Mouse (Mus musculus) layer of hippocampus, adult 9-11 months (tissue): ENCODE results near the gene Tbc1d9.
A peak's percentile ranks its signal among the peaks of the same experiment; 100 is the strongest.
"Not testable (repeated sequence)": the region's sequence is repeated elsewhere in the genome, so short reads cannot be mapped to it uniquely, and the experiment has no call there.

Source experiments
- DNase-seq: peaks from one replicate; pipeline ENCODE4 v3.0.0; 2022

Tbc1d9 gene

DNA sequence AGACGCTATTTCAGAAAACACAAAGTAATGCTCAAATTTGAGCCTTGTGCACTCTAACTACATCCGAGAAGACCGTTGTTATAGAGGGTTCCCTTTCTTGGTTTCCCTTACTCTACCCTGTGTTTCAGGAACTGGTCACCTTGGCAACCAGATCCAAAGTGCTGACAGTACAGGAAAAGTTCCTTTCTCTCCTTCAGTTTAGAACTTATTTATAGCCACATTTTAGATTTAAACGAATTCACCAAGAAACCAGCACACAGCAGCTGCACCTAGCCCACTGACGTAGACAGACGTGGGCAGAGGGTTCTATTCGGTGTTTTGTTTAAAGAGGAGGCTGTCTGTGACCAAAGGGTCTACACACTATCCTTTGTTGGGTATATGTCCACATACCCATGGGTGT is 79.0 kb downstream of the Tbc1d9 start:
- DNase-seq = peak; percentile 49

DNA sequence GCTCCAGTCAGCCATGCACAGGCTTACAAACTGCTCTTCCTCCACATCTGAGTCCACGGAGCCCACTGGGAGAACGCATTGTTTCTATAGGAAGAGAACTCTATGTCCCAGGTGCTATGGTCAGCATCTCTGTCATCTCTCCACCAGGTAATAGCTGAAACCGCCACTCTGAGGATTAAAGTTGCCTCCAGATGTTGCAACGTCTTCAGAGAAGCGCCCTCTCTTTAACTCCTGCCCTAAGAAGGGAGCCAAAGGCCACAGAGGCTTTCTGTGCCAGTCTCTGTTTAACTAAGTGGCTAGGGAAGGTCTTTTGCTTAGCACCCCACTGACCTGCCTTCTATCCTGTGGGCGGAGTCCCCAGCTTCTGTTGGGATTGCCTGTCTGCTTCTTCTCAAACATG is 85.7 kb downstream of the Tbc1d9 start:
- no peak for DNase-seq

DNA sequence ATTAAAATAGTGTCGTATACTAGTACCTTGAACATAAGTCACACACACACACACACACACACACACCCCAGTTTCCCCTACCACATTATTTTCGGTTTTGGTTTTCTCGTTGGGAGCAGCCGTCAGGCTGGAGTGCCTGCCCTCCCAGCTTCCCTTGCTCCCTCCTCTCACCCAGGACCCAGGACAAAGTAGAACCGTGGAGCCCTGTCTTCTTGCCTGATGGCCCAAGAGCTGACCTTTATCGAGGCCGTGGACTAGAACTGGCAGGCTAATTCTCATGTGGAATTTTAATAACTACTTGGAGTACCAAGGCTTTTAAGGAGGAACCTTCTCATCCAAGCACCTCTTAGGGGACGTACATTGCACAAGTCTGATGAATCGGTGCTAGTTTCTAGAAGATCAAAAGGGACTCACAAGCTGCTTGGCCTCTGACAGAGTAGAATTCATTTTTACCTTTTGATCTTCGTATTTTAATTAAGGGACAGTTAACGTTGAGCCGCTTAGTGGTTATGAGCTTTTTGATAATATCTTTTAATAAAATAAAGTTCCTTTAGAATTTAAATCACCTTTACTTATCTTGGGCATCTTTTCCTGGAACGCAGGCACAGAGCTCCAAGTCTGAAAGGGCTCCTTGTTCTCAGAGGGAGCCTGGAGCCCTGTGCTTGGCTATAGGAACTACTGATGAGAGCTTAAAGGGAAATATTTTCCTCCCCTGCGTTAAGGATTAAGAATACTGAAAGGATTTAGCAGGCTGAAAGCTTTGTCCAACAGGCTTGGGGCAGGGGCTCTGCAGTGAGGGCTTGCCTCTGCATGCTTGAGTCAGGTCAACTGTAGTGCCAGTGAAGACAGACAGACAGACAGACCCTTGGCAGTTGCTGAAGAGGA is 86.5 kb downstream of the Tbc1d9 start:
- DNase-seq = no peak

DNA sequence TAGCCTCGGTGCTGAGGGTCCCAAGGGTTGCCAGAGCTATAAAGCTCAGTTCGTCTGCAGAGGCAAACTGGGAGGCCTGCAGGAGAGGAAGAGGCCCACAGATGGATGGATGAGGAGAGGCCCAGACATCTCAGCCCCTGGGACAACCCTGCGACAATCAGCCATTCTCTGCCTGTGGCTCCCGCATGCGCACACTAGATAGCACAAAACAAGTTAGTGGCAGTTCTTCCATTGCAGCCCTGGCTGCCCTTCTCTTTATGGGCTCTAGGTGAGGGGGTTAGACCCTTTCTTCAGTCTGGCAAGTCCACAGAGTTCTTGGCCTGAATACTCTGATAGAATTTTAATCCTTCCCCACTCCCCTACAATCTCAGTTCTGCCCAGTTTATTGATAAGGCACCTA is 87.6 kb downstream of the Tbc1d9 start:
- DNase-seq = no peak

DNA sequence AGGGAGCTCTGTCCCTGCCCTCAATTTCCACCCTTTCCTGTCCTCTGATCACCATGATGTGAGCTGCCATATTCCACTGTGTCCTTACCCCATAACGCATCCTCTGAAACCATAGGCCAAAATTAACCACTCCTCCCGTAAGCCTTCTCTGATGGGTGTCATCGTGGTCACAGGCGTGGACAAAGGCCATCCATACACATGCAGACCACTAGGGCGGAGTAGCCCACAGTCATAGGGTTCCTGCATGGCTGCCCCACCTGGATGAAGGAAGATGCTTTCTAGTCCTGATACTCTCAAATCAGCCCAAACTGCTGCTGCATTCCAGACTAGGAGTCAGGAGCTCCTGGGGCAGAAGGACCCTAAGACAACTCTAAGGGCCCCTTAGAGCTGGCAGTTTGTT is 92.5 kb downstream of the Tbc1d9 start:
- DNase-seq = no peak

DNA sequence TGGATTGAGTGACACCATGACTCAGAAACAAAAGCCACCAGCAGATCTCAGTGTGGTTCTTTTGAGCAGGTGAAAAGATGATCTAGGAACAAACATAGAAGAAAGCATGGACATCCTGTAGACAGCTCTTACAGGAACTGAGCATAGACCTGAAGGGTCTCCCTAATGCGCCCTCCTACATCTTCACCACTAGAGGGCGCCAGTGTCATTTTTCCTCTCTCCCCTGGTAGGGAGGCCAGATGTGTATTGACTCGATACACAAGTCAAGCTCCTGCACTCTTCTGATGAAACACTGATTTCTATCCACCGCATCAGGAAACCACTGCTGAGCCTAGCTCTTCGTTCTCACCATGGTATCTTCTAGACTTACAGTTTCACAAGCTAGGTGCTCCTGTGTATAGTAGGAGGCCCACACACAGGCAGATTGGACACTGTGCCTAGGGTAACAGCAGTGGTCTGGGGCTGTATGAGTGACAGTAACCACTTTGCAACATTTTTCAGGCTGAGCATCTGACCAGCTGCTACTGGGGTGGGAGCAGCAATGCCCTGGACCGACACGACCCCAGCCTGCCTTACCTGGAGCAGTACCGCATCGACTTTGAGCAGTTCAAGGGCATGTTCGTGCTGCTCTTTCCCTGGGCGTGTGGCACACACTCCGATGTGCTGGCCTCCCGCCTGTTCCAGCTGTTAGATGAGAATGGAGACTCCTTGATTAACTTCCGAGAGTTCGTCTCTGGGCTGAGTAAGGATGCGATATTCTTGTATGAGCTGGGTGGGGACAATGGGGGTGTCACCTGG is 95.5 kb downstream of the Tbc1d9 start:
- no peak for DNase-seq

DNA sequence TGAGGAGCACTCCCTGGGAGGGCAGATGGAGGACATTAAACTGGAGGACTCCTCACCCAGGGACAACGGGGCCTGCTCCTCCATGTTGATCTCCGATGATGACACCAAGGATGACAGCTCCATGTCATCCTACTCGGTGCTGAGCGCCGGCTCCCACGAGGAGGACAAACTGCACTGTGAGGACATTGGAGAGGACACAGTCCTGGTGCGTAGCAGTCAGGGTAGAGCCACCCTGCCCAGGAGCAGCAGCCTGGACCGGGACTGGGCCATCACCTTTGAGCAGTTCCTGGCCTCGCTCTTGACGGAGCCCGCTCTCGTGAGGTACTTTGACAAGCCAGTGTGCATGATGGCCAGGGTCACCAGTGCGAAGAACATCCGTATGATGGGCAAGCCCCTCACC is 106.0 kb downstream of the Tbc1d9 start:
- DNase-seq = no peak

DNA sequence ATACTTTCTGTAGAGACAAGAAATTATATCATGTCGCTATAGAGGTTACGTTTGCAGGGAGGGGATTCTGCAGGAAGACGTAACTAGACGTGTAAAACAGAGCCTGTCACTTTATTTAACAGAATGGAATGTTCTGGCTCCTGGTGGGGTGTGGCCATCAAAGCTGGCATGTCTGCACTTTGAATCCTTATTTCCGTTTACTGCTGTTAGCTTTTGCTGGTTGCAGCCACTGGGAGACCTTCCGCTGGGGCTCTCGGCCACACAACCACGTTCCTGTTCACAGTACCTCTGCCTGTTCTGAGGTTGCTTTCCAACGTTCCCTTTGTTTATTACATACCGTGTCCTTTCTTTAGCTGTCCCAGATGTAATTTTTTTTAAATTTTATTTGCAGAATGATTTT is 107.3 kb downstream of the Tbc1d9 start:
- no peak for DNase-seq

DNA sequence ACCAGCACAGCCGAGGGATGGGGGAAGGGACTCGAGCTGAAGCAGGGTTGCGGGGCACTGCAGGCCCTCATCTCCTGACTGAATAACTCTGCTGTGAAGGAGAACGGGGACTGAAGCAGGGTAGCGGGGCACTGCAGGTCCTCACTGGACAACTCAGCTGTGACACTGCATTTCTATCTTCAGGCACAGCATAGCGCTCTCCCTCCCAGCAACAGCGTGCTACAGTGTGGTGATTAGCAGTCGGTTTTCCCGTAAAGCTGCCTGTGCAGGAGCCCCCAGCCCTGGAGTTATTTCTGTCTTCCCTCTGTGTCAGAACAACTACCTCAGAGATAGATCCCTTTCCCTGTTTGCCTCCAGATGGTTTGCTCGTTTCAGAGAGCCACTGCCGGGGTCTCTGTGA is 109.3 kb downstream of the Tbc1d9 start:
- DNase-seq = no peak

DNA sequence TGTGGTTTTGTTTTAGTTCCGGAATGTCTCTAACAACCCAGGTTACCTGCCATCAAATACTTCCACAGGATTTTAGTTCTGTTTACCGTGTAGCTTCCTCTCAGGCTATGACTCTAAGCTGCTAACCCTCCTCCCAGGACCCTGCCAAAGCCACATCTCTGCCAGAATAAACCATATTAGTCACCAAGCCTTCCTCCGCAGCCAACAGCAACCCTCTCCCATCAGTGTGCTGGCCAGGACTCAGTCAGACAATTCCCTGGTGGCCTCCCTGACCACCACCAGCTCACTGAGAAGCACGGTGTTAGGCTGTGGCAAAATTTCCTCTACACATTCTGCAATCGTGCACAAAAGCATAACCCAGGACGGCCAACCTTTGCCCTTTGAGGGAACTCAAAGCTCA is 113.3 kb downstream of the Tbc1d9 start:
- DNase-seq = no peak

DNA sequence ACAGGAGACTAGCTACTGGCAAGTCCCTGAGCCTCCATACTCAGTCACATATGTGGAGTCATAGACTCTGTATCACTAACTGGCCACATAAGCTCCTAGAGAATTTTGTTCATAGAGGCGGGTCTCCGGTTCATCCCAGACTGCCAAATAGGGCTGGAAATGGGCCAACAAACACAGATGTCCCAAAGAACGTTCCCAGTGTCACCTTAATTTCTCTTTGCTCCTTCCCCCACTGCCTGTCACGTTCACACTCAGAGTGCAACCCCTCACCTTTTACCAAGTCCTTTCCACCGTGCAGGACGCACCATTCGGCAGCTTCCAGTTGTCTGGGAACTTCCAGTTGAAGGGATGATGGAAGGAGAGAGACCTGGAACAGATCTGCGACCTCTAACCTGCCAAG is 120.2 kb downstream of the Tbc1d9 start:
- DNase-seq = no peak

DNA sequence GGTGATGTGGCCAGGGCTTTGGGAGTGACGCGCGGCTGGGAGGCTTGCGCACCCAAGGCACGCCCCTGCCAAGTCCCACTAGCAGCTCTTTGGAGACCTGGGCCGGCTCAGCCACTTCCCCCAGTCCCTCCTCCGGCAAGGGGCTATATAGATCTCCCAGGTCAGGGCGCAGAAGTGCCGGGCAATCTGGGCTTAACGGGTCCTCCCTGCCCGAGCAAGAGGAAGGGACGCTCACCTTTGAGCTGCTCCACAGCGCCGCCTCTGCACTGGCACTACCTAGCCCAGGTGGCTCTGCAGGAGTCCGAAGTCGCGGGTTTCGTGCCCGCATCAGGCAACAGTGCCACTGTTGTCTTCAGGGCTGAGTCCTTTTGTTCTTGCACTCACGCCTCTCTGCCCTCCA is 125.0 kb downstream of the Tbc1d9 start, which contains the start of gene Ucp1:
TSS of gene Ucp1 (plus strand) at position 177 of the 400 bp plus-strand sequence.
- DNase-seq = no peak

DNA sequence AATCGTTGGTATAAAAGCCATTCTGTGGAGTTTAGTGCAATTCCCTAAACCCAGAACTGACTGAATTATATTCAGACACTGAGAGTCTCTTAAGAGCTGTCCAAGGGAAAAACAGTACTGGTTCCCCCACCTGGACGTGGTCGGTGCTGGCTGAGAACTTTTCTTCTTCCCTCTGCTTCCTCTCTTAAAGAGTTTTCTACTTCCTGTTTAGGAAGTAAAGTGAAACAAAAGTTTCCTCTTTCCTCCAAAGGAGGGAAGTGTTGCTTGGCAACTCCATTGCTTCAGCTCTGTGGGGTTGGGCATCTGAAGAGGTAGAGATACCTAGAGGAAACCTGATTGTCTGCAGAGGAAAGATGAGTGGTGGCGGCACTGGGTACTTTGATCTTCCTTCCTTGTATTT is 132.2 kb downstream of the Tbc1d9 start:
- no peak for DNase-seq

DNA sequence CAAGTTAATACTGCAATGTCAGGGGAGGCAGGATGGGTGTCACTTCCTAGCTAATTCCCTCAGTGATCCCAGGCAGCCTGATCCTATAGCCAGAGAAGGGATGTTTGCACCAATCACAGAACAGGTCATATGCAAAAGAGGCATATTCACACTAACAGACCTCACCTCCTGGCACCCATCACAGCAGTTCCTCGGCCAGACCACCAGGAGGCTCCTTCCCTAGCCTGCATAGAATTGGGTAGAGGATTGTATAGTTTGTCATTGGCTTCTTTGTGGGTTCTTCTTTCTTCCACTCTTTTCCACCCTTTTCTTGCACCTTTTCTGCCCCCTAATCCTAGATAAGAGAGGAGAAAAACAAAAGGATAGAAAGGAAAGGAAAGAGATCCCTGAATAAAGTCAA is 135.0 kb downstream of the Tbc1d9 start:
- DNase-seq = no peak

DNA sequence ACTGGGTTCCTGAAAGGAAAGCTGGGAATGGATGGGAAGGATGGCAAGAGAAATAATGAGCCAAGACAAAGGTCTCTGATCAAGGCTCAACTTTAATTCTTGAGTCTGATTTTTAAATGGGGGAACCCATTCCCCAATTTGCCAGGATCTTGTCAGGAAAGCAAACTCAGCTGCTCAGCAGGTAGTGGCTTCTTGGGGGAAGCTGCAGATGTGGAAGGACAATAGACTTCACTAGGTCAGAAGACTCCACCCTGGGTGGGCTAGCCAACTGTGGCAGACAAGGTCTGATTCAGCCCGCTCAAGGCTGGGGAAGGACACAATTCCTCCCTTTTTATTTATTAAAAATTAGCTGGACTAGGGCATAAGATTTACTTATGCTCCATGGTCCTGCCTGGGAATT is 139.8 kb downstream of the Tbc1d9 start:
- no peak for DNase-seq

DNA sequence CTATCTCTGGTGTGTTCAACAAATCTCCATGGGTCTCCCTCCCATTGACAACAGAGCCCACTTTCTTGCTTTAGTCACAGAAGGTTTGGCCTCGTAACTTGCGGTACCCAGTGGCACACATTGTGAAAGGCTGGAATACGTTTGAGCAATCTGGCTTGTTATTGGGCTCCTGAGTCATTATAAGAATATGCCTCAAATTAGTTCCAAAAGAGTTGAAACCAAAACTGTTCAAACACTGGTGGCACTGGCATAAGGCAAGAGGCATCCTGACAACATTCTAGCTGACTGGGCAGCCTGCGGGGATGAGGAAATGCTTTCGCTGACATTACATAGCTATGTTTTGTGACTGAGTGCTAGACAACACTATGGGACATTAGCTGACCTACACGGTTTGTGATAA is 144.7 kb downstream of the Tbc1d9 start:
- DNase-seq = no peak

DNA sequence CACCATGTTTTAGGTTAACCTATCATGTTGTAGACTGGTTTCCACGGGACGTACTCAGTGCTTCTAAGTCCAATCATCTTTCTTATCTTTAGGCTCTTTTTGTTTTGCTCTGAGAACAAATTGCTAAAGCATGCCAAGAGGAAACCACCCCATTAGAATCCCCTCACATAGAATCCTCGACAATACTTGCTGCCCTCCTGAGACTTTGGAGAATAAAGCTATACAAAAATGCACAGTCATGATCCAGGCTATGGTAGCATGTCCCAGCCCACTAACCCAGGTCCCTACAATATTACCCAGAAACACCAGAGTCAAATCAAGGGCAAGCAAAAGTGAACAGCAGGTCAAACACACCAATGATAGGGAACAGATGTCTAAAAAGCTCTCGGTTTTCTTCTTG is 149.9 kb downstream of the Tbc1d9 start:
- not testable (repeated sequence) for DNase-seq

DNA sequence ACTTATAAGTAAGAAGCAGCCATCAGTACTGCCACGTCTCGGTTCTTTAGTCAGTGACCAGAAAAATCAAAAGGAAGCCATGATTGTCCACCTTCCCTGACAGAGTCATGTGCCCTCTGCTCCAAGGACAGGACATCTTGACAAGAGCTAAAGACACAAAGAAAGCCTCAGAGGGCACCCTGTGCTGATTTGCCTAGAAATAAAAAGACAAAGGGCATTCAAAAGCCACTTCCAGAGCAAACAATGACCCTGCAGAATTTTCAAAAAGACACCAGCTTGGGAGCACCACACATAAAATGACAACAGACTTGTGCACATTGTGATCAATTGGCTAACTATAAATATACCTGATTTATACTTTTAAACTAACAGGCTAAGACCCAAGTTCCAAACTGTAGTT is 150.5 kb downstream of the Tbc1d9 start:
- DNase-seq = no peak

DNA sequence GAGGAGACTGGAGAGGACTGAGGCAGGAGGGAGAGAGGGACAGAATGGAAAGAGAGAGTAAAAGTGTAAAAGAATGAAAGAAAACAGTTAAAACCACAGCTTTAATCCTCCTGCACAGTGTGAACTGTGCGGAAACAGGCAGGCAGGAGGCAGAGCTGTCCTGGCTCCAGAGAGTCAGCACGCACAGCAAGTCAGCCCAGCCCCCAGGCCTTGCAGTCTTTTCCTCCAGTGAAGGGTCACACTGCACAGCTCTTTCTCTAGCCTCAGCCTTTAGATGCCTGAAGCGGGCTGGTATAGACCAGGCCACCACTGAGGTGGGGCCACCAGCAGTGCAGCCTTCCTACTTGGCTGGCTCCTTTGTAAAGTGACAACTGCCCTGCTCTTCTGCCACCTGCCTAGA is 155.4 kb downstream of the Tbc1d9 start:
- no peak for DNase-seq

DNA sequence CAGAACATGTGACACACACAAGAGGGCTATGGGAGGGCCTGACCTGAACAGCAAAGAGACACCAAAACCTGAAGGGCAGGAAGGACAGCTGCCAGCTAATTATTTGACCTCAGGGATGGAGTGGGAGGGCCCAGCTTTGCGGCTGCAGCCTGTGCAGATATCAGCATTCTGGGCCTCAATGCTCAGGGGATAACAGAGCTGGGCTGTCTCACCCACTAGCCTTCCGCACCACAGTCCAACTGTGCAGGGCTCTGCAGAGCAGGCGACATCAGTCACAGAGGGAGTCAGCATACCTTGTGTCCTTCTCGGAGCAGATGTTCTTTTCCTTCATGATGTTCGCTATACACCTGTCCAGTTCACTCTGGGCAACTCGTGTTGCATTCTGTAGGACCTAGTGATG is 157.2 kb downstream of the Tbc1d9 start:
- DNase-seq = no peak
